Mouse (Mus musculus): Measurements from ENCODE around the gene Teddm3.
"Not testable (repeated sequence)": the region's sequence is repeated elsewhere in the genome, so short reads cannot be mapped to it uniquely, and the experiment has no call there.

Teddm3 gene

DNA sequence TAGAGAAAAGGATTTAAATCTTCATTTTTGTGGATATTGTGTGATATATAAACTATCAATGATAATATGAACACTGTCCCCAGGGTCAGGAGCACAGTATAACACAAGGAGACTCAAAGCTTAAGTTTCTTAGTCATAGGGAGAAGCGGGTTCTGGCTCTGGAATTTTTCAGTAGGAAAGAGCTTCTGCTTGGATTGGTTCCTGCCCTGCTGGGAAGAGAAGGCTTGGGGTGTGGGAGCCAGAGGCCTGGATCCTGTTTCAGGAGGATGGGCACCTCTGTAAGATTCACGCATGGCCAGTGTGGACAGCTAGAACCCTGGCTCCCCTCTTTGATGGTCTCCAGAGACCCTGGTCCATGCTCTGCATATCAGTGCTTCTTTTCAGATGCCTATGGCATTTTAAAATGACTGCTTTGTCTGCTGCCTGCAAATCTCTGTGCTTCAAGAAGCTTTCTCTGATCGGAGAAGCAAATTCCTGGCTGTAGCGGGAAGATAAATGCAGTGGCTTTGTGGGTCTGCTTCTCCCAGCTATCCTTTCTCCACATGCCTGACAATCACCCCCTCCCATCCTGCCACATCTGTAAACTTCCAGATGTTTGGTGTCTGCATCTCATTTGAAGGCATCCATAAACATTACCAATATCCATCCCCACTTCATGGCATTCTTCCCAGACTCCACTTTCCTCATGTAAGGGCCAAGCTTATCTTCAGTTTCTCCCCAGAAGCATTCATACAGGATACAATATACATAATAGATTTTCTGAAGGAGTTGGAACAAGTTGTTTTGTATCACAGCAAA, 2.0 kb downstream of the Teddm3 start:
- no peak for DNase-seq (ENCODE audit: low read depth)

DNA sequence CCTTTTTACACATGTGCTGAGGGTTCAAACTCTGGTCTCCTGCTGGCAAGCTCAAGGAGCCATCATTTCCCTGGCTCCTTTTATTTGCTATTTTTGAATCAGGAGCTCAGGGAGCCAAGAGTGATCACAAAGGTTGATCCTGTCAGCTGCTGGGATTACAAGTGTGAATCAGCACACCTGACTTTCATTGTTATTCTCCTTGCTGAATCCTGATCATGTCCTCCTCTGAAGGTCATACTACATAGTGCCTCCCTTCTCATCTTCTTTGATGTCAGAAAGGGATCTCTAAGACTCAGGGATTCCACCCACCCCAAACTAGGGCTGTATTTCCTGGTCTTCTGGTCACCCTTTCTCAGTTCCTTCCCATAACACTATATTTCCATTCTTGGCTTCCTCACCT, 3.9 kb downstream of the Teddm3 start:
- DNase-seq (ENCODE audit: low read depth), result no peak

DNA sequence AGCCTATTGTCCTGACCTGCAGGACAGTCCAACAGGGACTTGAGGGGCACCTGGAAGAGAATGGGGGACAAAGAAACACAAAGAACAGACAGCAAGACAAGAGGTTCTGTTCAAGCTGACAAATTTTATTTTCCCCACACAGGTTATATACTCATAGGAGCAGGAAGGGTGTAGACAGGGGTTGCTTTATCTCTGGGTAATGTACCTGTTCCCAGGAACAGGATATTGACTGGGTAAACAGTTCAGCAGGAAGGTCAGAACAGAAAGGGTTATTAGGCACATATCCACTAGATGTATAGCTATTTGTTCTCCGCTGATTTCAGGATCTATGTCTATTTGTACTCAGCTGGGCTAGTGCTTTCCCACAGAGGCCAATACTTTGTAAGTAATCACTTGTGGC, 5.3 kb downstream of the Teddm3 start:
- DNase-seq (ENCODE audit: low read depth), result not testable (repeated sequence)

DNA sequence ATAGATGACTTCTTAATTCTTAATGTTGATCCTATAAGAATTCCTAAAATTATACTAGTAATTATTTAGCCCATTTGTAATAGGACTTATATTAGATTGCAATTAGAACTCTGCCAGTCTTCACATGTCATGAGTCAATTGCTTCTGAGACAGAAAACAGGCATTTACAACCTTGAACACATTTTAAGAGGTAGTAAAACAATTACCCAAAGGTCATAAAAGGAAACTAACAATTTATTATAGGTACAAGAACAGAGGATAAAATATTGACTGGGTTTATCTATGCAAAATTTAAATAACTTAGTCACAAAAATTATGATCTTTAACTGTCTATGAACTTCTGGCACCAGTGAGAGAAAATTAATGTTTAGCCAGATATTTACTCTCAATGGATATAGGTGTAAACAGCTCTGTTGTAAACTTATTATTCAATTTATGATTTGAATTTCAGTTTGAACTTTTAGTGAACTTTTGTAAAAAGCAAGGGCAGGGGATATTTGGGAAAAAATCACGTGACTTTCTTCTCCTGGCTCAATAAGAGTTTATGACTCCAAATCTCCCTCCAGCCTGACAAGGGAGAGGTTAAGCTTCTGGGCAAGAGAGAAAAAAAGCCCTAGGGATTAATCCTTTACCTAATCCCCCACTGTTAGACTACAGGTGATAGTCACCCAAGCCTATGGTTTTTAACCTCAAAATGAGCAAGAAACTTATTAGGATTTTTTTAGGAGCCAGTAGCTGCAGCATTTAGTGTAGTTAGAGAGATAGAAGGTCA, 17.3 kb downstream of the Teddm3 start:
- no peak for DNase-seq (ENCODE audit: low read depth)

DNA sequence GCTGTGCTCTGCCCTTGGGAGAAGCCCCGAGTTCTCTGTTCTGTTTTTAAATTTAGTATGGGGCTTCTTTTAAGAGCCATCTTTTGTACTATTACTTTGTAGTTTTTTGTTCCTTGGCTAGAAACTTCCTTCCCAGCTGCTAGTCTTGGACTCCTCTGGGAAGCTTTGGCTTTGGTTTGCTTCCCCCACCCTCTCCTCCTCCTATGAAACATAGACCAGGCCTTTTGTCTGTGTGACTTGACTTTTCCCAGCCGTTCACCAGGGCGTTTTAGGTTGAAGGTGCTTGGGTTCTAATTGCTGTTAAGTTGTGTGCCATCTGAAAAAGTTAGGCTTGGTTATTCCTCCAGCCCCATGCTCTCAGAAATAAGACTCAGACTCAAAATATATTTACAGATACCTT, 26.1 kb downstream of the Teddm3 start:
- not testable (repeated sequence) for DNase-seq (ENCODE audit: low read depth)

DNA sequence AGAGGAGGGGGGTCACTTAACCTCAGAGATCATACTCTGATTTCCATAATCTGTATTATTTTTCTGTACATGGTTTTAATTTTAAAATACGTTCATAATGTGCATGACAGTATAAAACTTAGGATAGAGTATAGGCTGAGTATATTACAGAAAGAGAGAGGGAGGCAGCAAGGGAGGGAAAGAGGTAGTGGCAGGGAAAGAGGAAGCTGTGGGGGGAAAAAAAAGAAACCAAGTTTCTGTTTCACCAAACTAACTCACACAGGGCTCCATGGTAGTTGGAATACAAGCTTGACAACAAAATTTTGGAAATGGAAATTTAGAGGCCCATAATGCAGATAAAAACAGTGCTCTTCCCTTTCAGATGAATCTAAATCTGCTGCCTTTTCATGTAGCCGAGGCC, 31.0 kb downstream of the Teddm3 start:
- not testable (repeated sequence) for DNase-seq (ENCODE audit: low read depth)

DNA sequence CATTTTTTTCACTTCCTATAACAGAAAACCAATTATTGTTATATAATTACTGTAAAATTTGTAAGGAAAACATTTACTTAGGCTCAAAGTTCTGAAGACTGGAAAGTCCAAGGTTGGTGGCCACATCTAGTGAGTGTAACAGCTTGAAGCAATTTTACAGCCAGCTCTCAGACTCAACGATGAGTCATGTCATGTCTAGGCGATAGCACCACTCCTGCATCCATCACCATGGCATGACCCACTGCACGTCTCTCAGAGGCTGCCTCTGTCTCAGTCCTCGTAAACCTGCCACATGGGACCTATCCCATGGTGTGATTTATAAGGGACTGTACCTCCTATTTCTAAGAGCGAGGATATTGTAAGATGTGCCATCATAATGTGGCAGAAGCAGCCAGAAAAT, 37.7 kb downstream of the Teddm3 start:
- DNase-seq (ENCODE audit: low read depth), result no peak

DNA sequence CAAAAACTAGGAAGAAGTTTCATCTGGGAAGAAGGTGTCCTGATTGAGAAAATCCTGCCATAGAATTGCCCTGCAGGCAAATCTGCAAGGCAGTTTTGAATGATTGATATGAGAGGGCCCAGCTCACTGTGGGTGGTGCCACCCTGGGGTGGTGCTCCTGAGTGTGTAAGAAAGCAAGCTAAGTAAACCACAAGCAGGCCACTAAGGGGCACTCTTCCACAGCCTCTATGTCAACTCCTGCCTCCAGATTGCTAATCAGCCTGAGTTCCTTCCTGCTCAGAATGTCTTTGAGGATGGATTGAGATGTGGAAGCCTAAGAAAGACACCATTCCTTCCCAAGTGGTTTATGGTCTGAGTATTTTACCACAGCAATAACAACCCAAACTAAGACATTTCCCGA, 44.3 kb downstream of the Teddm3 start:
- DNase-seq (ENCODE audit: low read depth), result peak; percentile 4

Measured in 416B (cell line).